Mouse (Mus musculus): ENCODE data around the gene Ctrc.

- TF ChIP-seq CTCF (conservative IDR thresholded peaks at IDR 0.05 in 1 of 2, IDR thresholded peaks at IDR 0.05 in 1 of 2; ENCODE audit: low read depth in 2 of 2, low read length in 2 of 2) (peak; percentile 29 to 66; a peak in 2 of 4 replicates), POLR2AphosphoS2 (IDR thresholded peaks at IDR 0.05; ENCODE audit: low read depth, low read length) (no peak), E2F4 (IDR thresholded peaks at IDR 0.05; ENCODE audit: insufficient replicate concordance, low read depth, low read length) (no peak), EP300 (IDR thresholded peaks at IDR 0.05; ENCODE audit: low read length) (no peak), POLR2A (IDR thresholded peaks at IDR 0.05; ENCODE audit: low read depth, low read length) (no peak), USF1 (IDR thresholded peaks at IDR 0.05; ENCODE audit: low read depth, low read length) (no peak)
Observed at GRCm38 (mm10) chr4:141853437-141853836, 7.3 kb upstream of the Ctrc start.
